Mouse (Mus musculus): Measurements from ENCODE around the gene Ppp1r36.

- TF ChIP-seq TAL1 (IDR thresholded peaks at IDR 0.05; ENCODE audit: low read length): no peak
- TF ChIP-seq GATA1 (IDR thresholded peaks at IDR 0.05; ENCODE audit: low read length): no peak
Measured at GRCm38 (mm10) chr12:76404836-76405182, 12.5 kb upstream of the Ppp1r36 start.

All from erythroblast, embryonic 14.5 days (primary cell).